Mouse (Mus musculus) embryo, embryonic 10 days (tissue): Measurements from ENCODE around the gene Etl4.
"Not testable (repeated sequence)": the region's sequence is repeated elsewhere in the genome, so short reads cannot be mapped to it uniquely, and the experiment has no call there.

ENCODE experiments used
- DNase-seq: peaks from one replicate; pipeline ENCODE4 v3.0.0-alpha.2; 2015; ENCODE audit warnings: low spot score

Gene Etl4

GRCm38 (mm10) chr2:20167566-20167965 is 258.0 kb downstream of the Etl4 start:
- DNase-seq: no peak

GRCm38 (mm10) chr2:20168156-20168555 is 258.6 kb downstream of the Etl4 start:
- DNase-seq: no peak

- DNase-seq: not testable (repeated sequence)
Observed at GRCm38 (mm10) chr2:20176456-20177184, 267.0 kb downstream of the Etl4 start.

GRCm38 (mm10) chr2:20177236-20177635 is 267.7 kb downstream of the Etl4 start:
- not testable (repeated sequence) for DNase-seq

- not testable (repeated sequence) for DNase-seq
Observed at GRCm38 (mm10) chr2:20180561-20180960, 271.0 kb downstream of the Etl4 start.

GRCm38 (mm10) chr2:20187223-20187622 is 277.6 kb downstream of the Etl4 start:
- not testable (repeated sequence) for DNase-seq

GRCm38 (mm10) chr2:20203011-20203410 is 293.4 kb downstream of the Etl4 start:
- DNase-seq: no peak

GRCm38 (mm10) chr2:20206647-20207046 is 297.1 kb downstream of the Etl4 start:
- no peak for DNase-seq

GRCm38 (mm10) chr2:20208683-20209194 is 299.2 kb downstream of the Etl4 start:
- DNase-seq: no peak

GRCm38 (mm10) chr2:20209359-20209758 is 299.8 kb downstream of the Etl4 start:
- DNase-seq: no peak

GRCm38 (mm10) chr2:20216275-20216674 is 306.7 kb downstream of the Etl4 start:
- DNase-seq: no peak

GRCm38 (mm10) chr2:20216686-20217437 is 307.3 kb downstream of the Etl4 start:
- DNase-seq: no peak

GRCm38 (mm10) chr2:20231371-20231770 is 321.8 kb downstream of the Etl4 start:
- peak; percentile 60 for DNase-seq

GRCm38 (mm10) chr2:20248043-20248664 is 338.6 kb downstream of the Etl4 start:
- DNase-seq: no peak

- DNase-seq: no peak
Observed at GRCm38 (mm10) chr2:20249403-20249802, 339.8 kb downstream of the Etl4 start.

- DNase-seq: peak; percentile 76
Observed at GRCm38 (mm10) chr2:20276124-20276523, 366.5 kb downstream of the Etl4 start.

GRCm38 (mm10) chr2:20281903-20282302 is 372.3 kb downstream of the Etl4 start:
- no peak for DNase-seq

GRCm38 (mm10) chr2:20284425-20284824 is 374.8 kb downstream of the Etl4 start:
- no peak for DNase-seq

GRCm38 (mm10) chr2:20290982-20291740 is 381.6 kb downstream of the Etl4 start:
- DNase-seq: peak; percentile 68

GRCm38 (mm10) chr2:20291741-20292110 is 382.1 kb downstream of the Etl4 start:
- DNase-seq: no peak

- DNase-seq: no peak
Observed at GRCm38 (mm10) chr2:20293336-20293735, 383.8 kb downstream of the Etl4 start.

GRCm38 (mm10) chr2:20294596-20294995 is 385.0 kb downstream of the Etl4 start:
- DNase-seq: no peak
